Mouse (Mus musculus): Measurements from ENCODE around the gene Lyve1. TPM values are rescaled to one million over a fixed set of nuclear protein-coding genes. Genes with fewer than 3 reads are reported as not detected.
A peak's percentile ranks its signal among the peaks of the same experiment; 100 is the strongest.

Gene Lyve1
- polyA plus RNA-seq, 1 experiment = not detected

DNA sequence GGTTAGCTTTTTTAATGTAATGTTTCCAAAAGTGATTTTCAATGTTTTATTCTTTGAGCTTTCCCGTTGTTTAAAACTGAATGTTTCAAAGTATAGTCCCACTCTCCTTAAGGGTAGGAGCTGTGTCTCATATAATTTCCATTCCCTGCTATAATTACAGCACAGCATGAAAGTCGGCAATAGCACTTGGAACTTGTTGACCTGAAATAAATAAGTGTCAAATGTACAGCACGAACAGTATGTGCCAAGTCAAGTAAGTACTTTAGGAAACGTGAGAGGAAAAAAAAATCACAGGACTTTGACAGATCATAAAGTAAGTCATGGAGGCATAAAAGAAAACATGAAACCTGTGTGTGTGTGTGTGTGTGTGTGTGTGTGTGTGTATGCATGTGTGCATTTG lies 41.0 kb downstream of the Lyve1 start:
- TF ChIP-seq CTCF (IDR thresholded peaks at IDR 0.05; ENCODE audit: insufficient read depth, low read depth, low read length) = no peak
- TF ChIP-seq POLR2A (IDR thresholded peaks at IDR 0.05; ENCODE audit: insufficient read depth, low read depth, low read length) = no peak
- peak overlapping the region; percentile 70 for H3K27ac ChIP-seq (ENCODE audit: insufficient read depth, low read depth, low read length)
- 19% methylated on average over 4 of the region's 4 CpGs for WGBS

DNA sequence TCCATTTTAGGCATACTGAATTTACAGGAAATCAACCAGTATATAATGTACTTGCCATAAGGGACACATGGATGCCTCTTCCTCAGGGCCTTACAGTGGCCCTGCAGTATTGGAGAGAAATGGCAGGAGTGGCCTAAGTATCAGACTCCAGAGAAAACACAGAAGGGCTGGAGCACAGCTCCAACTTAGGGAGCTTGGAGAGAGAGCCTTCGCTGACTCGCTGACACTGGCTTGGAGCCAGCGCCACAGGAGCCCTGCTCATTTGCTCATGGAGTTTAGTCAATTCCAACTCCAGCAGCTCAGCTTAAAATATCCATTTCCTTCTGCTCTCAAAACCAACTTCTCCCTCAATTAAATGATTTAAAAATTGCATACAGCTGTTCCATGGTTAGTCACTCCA lies 41.4 kb downstream of the Lyve1 start:
- TF ChIP-seq CTCF (IDR thresholded peaks at IDR 0.05; ENCODE audit: insufficient read depth, low read depth, low read length) = no peak
- TF ChIP-seq POLR2A (IDR thresholded peaks at IDR 0.05; ENCODE audit: insufficient read depth, low read depth, low read length) = no peak
- Histone ChIP-seq H3K4me3 (ENCODE audit: insufficient read depth, low read depth, low read length) (no peak overlapping the region), H3K27ac (ENCODE audit: insufficient read depth, low read depth, low read length) (no peak overlapping the region; the same call in 1 of the 2 replicates), H3K4me1 (ENCODE audit: control insufficient read depth, insufficient read depth, low read length) (peaks cover 11% of the 10 kb centered on the region)
- 16% methylated on average over 3 of the region's 3 CpGs for WGBS

More for the DNA sequence above, 41.0 kb downstream of the Lyve1 start:
- no peak overlapping the region for H3K4me3 ChIP-seq (ENCODE audit: insufficient read depth, low read depth, low read length)
- peaks cover 11% of the 10 kb centered on the region for H3K4me1 ChIP-seq (ENCODE audit: control insufficient read depth, insufficient read depth, low read length)

DNA sequence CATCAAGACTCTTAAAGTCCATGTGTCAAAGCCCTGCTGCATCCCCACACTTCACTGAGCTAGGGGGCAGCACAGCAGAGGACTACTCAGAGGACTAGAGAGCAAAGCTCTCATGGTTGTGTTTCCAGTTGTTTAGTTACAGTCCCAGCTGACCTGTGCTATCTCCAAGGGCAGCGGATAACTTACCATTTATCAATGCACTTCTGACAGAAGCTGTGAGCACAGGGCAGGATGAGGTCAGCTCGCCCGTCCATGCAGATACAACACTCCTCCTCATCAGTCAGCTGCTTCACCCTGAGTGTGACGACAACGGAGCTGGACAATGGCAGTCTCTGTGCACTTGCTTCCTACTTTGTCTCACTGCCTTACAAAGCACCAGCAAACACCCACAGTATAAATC lies 42.0 kb downstream of the Lyve1 start:
- H3K4me3 ChIP-seq (ENCODE audit: insufficient read depth, low read depth, low read length) = no peak overlapping the region
- TF ChIP-seq POLR2A (IDR thresholded peaks at IDR 0.05; ENCODE audit: insufficient read depth, low read depth, low read length) = no peak
- no peak for TF ChIP-seq CTCF (IDR thresholded peaks at IDR 0.05; ENCODE audit: insufficient read depth, low read depth, low read length)
- peak overlapping the region; percentile 93 for H3K27ac ChIP-seq (ENCODE audit: insufficient read depth, low read depth, low read length)
- peaks cover 11% of the 10 kb centered on the region for H3K4me1 ChIP-seq (ENCODE audit: control insufficient read depth, insufficient read depth, low read length)
- 52% methylated on average over 5 of the region's 5 CpGs for WGBS

DNA sequence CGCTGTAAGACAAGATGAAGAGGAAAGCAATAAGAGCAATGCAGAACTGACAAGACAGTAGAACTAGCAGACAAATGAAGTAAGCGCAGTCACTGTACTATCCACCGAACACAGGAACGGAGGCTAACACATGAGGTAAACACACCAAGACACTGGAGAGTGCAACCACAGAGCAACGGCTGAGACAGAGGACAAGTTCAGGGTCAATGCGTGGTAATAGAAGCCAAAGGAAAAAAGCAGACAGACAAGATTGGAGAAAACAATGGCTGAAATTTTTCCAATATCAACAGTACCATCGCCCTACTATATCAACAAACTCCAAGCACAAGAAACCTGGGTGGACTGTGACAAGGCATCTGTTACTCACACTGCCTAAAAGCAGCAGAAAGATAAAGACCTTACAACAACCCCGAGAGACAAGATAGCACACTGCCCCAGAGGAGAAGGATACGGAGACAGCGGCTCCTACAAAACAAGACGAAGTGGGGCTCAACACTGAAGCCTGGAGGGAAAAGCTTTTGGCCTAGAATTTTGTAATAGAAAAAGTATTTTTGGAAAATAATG lies 44.2 kb downstream of the Lyve1 start:
- no peak overlapping the region for H3K4me3 ChIP-seq (ENCODE audit: insufficient read depth, low read depth, low read length)
- H3K4me1 ChIP-seq (ENCODE audit: control insufficient read depth, insufficient read depth, low read length) = peaks cover 11% of the 10 kb centered on the region
- TF ChIP-seq POLR2A (IDR thresholded peaks at IDR 0.05; ENCODE audit: insufficient read depth, low read depth, low read length) = no peak
- no peak for TF ChIP-seq CTCF (IDR thresholded peaks at IDR 0.05; ENCODE audit: insufficient read depth, low read depth, low read length)
- 87% methylated on average over 11 of the region's 11 CpGs for WGBS
- no peak overlapping the region for H3K27ac ChIP-seq (ENCODE audit: insufficient read depth, low read depth, low read length)

DNA sequence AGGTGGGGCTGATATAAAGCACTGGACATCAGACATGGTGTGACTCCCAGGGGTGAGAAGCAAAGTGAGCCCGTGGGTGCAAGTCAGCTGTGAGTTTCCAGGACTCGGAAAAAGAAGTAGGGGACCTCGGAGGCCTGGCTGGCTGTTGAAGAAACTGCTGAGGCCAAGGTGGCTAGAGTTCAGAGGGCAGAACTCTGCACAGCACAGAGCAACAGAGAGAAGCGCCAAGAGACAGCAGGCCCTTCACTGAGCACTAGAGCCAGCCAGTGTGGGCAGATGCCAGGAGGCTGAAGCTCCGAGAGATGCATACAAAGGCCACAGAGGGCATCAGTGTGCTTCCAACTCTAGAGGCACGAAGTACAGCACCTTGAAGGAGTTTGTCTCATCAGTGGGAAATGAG lies 44.8 kb downstream of the Lyve1 start:
- WGBS = 67% methylated on average over 6 of the region's 6 CpGs
- peaks cover 12% of the 10 kb centered on the region for H3K4me1 ChIP-seq (ENCODE audit: control insufficient read depth, insufficient read depth, low read length)
- H3K27ac ChIP-seq (ENCODE audit: insufficient read depth, low read depth, low read length) = no peak overlapping the region
- H3K4me3 ChIP-seq (ENCODE audit: insufficient read depth, low read depth, low read length) = no peak overlapping the region
- no peak for TF ChIP-seq CTCF (IDR thresholded peaks at IDR 0.05; ENCODE audit: insufficient read depth, low read depth, low read length)
- no peak for TF ChIP-seq POLR2A (IDR thresholded peaks at IDR 0.05; ENCODE audit: insufficient read depth, low read depth, low read length)

DNA sequence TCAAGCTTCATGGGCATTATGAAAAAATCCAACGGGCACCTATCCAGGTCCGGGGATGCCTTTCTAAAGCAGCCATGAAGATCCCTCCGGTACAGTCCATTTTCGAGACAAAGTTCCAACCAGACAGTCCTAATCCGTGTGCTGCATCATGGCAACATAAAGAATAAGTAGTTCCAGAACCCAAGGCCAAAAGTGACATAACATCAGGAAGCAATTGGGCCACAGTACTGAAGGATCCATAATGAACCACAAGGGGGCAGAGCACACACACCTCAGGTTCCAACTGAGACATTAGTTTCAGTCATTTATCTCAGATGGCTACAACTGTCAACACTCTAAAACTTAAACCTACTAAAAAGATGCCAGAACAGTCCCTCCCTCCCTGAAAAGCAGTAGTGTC lies 47.0 kb downstream of the Lyve1 start:
- 73% methylated on average over 5 of the region's 5 CpGs for WGBS
- no peak overlapping the region for H3K4me3 ChIP-seq (ENCODE audit: insufficient read depth, low read depth, low read length)
- peaks cover 12% of the 10 kb centered on the region for H3K4me1 ChIP-seq (ENCODE audit: control insufficient read depth, insufficient read depth, low read length)
- no peak overlapping the region for H3K27ac ChIP-seq (ENCODE audit: insufficient read depth, low read depth, low read length)
- TF ChIP-seq POLR2A (IDR thresholded peaks at IDR 0.05; ENCODE audit: insufficient read depth, low read depth, low read length) (no peak), CTCF (IDR thresholded peaks at IDR 0.05; ENCODE audit: insufficient read depth, low read depth, low read length) (no peak)

DNA sequence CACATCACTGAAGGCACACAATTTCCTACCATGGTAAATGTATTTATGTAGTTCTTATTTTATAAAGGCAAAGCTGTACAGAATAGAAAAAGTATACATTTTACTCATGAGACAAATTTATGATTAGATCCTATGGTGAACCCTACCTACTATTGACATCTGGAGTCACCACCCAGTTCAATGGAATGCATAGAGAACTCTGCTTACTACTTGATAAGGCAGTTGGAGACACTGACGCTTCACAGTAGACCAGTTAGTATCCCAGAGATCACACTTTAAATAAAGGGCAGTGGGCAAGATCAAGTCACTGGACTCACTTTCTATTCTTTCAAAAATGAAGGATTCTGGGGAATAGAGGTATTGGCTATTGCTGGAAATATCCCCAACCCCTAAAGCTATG lies 49.1 kb downstream of the Lyve1 start:
- H3K27ac ChIP-seq (ENCODE audit: insufficient read depth, low read depth, low read length) = no peak overlapping the region
- WGBS = 53% methylated on average over 1 of the region's 1 CpGs
- TF ChIP-seq CTCF (IDR thresholded peaks at IDR 0.05; ENCODE audit: insufficient read depth, low read depth, low read length) (no peak), POLR2A (IDR thresholded peaks at IDR 0.05; ENCODE audit: insufficient read depth, low read depth, low read length) (no peak)
- peaks cover 31% of the 10 kb centered on the region for H3K4me1 ChIP-seq (ENCODE audit: control insufficient read depth, insufficient read depth, low read length)
- H3K4me3 ChIP-seq (ENCODE audit: insufficient read depth, low read depth, low read length) = no peak overlapping the region

DNA sequence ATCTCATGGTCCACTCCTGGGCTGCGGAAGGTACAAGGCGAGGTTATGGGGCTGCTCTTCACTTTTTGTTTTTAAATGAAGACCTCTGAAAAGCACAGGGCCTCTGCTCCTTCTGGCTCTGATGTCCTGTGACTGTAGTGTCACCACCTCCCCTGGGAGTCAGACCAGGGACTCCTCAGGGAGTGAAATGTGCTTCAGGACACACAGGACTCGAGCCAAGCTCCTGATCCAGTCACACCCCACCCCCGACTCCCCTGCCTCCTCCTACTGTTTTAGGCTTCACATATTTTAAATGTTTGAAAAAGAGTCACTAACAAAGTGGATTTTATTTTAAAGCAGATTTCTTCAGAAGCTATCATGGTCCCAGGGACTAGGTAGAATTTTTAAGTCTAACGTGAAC lies 51.5 kb downstream of the Lyve1 start:
- TF ChIP-seq POLR2A (IDR thresholded peaks at IDR 0.05; ENCODE audit: insufficient read depth, low read depth, low read length) (no peak), CTCF (IDR thresholded peaks at IDR 0.05; ENCODE audit: insufficient read depth, low read depth, low read length) (no peak)
- Histone ChIP-seq H3K4me3 (ENCODE audit: insufficient read depth, low read depth, low read length) (no peak overlapping the region), H3K4me1 (ENCODE audit: control insufficient read depth, insufficient read depth, low read length) (peaks cover 35% of the 10 kb centered on the region), H3K27ac (ENCODE audit: insufficient read depth, low read depth, low read length) (no peak overlapping the region)
- WGBS = 77% methylated on average over 5 of the region's 5 CpGs

DNA sequence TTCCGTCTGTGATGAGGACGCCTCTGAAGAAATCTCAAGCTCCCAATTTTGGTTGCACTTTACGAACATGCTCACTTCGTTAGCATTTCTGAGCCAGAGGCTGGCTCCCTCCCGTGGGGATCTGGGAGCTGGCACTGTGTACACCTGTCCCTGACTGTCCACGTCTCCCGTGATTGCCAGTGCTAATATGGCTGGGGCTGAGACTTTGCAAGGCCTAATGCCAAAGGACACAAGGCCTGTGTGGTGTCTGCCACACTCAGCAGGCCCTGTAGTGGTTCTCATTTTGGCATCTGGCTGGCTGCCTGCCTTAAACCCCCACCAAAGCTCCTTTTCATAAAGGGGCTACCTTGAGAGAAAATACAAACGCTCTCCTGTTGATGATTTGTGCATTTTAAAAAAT lies 52.0 kb downstream of the Lyve1 start:
- Histone ChIP-seq H3K4me1 (ENCODE audit: control insufficient read depth, insufficient read depth, low read length) (peaks cover 35% of the 10 kb centered on the region), H3K27ac (ENCODE audit: insufficient read depth, low read depth, low read length) (peak overlapping the region; percentile 18; the same call in 1 of the 2 replicates), H3K4me3 (ENCODE audit: insufficient read depth, low read depth, low read length) (no peak overlapping the region)
- no peak for TF ChIP-seq CTCF (IDR thresholded peaks at IDR 0.05; ENCODE audit: insufficient read depth, low read depth, low read length)
- no peak for TF ChIP-seq POLR2A (IDR thresholded peaks at IDR 0.05; ENCODE audit: insufficient read depth, low read depth, low read length)
- WGBS = 66% methylated on average over 8 of the region's 8 CpGs
